Mouse (Mus musculus): ENCODE measurements around the gene Desi1. TPM values are rescaled to one million over a fixed set of nuclear protein-coding genes. Genes with fewer than 3 reads are reported as not detected.

Gene Desi1
- polyA plus RNA-seq, 1 experiment from 2014 or later, result 26.9 TPM

DNA sequence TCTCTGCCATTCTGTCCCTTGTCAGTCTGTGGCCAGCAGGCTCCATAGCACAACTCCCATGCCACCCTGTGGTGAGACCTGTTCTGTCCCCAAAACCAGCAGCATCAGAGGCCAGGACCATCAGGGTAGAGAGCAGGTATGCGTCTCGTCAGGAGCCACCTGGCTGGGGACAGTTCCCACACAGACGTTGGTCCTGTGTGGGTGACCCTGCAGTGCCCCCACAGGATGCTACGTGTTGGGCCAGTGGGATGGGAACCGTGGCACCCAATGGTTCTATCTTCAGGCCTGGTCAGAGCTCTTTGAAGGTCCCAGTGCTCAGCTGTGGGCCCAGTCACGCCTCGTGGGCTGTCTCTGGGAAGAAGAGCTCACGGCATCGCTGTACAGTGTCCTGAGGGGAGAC is 82.5 kb downstream of the Desi1 start:
- 87% methylated on average over 9 of the region's 9 CpGs for WGBS

DNA sequence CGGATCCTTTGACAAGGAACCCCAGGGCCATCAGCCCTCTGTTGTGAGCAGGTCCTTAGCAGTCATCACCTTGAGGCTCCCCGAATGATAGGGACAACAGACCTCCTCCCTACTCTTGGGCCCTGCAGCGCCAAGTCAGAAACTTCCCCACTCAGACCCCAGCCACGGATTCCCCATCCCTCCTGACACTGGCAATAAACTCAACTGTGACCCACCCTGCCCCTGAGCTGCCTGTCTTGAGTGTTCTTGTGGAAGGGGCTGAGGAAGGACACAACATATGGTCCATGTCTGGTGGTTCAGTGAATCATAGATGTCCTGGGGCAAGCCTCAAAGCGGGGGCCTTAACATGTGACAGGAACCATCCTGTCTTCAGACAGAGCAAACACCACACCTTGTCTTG is 82.9 kb downstream of the Desi1 start:
- Histone ChIP-seq H3K4me1 (ENCODE audit: control insufficient read depth, insufficient read depth, low read length) (no peaks in the 10 kb centered on the region), H3K4me3 (ENCODE audit: low read depth, low read length) (no peak overlapping the region), H3K27me3 (ENCODE audit: control insufficient read depth, insufficient read depth, low read length) (no peaks in the 10 kb centered on the region), H3K9ac (replicated peaks; ENCODE audit: low read length) (no peak overlapping the region), H3K9me3 (replicated peaks; ENCODE audit: control insufficient read depth, low read length) (no peaks in the 10 kb centered on the region), H3K4me2 (ENCODE audit: low read depth, low read length) (no peak overlapping the region), H3K27ac (replicated peaks; ENCODE audit: low read depth, low read length) (no peak overlapping the region), H3K36me3 (replicated peaks; ENCODE audit: control insufficient read depth, insufficient read depth, low read depth, low read length) (no peaks in the 10 kb centered on the region; the same call in 1 of the 2 replicates)
- ATAC-seq (replicated peaks; ENCODE audit: insufficient number of reproducible peaks, low FRiP score, low TSS enrichment, low read depth) (no peak), DNase-seq (ENCODE audit: low spot score) (no peak)
- 82% methylated on average over 5 of the region's 5 CpGs for WGBS

More for the DNA sequence above, 82.5 kb downstream of the Desi1 start:
- Histone ChIP-seq H3K4me3 (ENCODE audit: low read depth, low read length) (no peak overlapping the region), H3K4me1 (ENCODE audit: control insufficient read depth, insufficient read depth, low read length) (no peaks in the 10 kb centered on the region), H3K27me3 (ENCODE audit: control insufficient read depth, insufficient read depth, low read length) (no peaks in the 10 kb centered on the region), H3K36me3 (replicated peaks; ENCODE audit: control insufficient read depth, insufficient read depth, low read depth, low read length) (no peaks in the 10 kb centered on the region; the same call in 1 of the 2 replicates), H3K4me2 (ENCODE audit: low read depth, low read length) (no peak overlapping the region), H3K9ac (replicated peaks; ENCODE audit: low read length) (no peak overlapping the region), H3K9me3 (replicated peaks; ENCODE audit: control insufficient read depth, low read length) (no peaks in the 10 kb centered on the region), H3K27ac (replicated peaks; ENCODE audit: low read depth, low read length) (no peak overlapping the region)
- no peak for ATAC-seq (replicated peaks; ENCODE audit: insufficient number of reproducible peaks, low FRiP score, low TSS enrichment, low read depth)
- DNase-seq (ENCODE audit: low spot score), result no peak

- Histone ChIP-seq H3K9me3 (replicated peaks; ENCODE audit: control insufficient read depth, low read length) (no peaks in the 10 kb centered on the region), H3K27ac (replicated peaks; ENCODE audit: low read depth, low read length) (no peak overlapping the region), H3K9ac (replicated peaks; ENCODE audit: low read length) (0 out of 2 replicates have a peak overlapping the region, but pooled peaks have one; percentile 6), H3K4me3 (ENCODE audit: low read depth, low read length) (no peak overlapping the region), H3K4me2 (ENCODE audit: low read depth, low read length) (no peak overlapping the region), H3K4me1 (ENCODE audit: control insufficient read depth, insufficient read depth, low read length) (no peaks in the 10 kb centered on the region), H3K36me3 (replicated peaks; ENCODE audit: control insufficient read depth, insufficient read depth, low read depth, low read length) (no peaks in the 10 kb centered on the region; the same call in 1 of the 2 replicates), H3K27me3 (ENCODE audit: control insufficient read depth, insufficient read depth, low read length) (no peaks in the 10 kb centered on the region)
- DNase-seq (ENCODE audit: low spot score) (no peak), ATAC-seq (replicated peaks; ENCODE audit: insufficient number of reproducible peaks, low FRiP score, low TSS enrichment, low read depth) (no peak)
- 69% methylated on average over 11 of the region's 11 CpGs for WGBS
Observed at GRCm38 (mm10) chr15:81949476-81950131, 84.1 kb downstream of the Desi1 start.

- H3K27ac ChIP-seq (replicated peaks; ENCODE audit: low read depth, low read length), result no peak overlapping the region
- no peak for ATAC-seq (replicated peaks; ENCODE audit: insufficient number of reproducible peaks, low FRiP score, low TSS enrichment, low read depth)
Observed at GRCm38 (mm10) chr15:81949076-81949475, 84.6 kb downstream of the Desi1 start.

GRCm38 (mm10) chr15:81943176-81943749 is 90.4 kb downstream of the Desi1 start:
- peak; percentile 77 for DNase-seq (ENCODE audit: low spot score)
- H3K9me3 ChIP-seq (replicated peaks; ENCODE audit: control insufficient read depth, low read length), result no peaks in the 10 kb centered on the region
- WGBS, result 9% methylated on average over 9 of the region's 9 CpGs
- H3K4me1 ChIP-seq (ENCODE audit: control insufficient read depth, insufficient read depth, low read length), result peaks cover 4% of the 10 kb centered on the region
- no peak overlapping the region for H3K4me2 ChIP-seq (ENCODE audit: low read depth, low read length)
- no peaks in the 10 kb centered on the region for H3K36me3 ChIP-seq (replicated peaks; ENCODE audit: control insufficient read depth, insufficient read depth, low read depth, low read length)
- H3K4me3 ChIP-seq (ENCODE audit: low read depth, low read length), result no peak overlapping the region
- peak overlapping the region; percentile 28; the same call in 1 of the 2 replicates for H3K9ac ChIP-seq (replicated peaks; ENCODE audit: low read length)
- ATAC-seq (replicated peaks; ENCODE audit: insufficient number of reproducible peaks, low FRiP score, low TSS enrichment, low read depth), result peak; percentile 77
- H3K27ac ChIP-seq (replicated peaks; ENCODE audit: low read depth, low read length), result no peak overlapping the region
- no peaks in the 10 kb centered on the region for H3K27me3 ChIP-seq (ENCODE audit: control insufficient read depth, insufficient read depth, low read length)

More at GRCm38 (mm10) chr15:81949076-81949475, 84.6 kb downstream of the Desi1 start:
- H3K4me1 ChIP-seq (ENCODE audit: control insufficient read depth, insufficient read depth, low read length), result no peaks in the 10 kb centered on the region
- no peak for DNase-seq (ENCODE audit: low spot score)
- WGBS, result 88% methylated on average over 10 of the region's 10 CpGs
- no peaks in the 10 kb centered on the region for H3K27me3 ChIP-seq (ENCODE audit: control insufficient read depth, insufficient read depth, low read length)
- no peak overlapping the region for H3K4me2 ChIP-seq (ENCODE audit: low read depth, low read length)
- no peaks in the 10 kb centered on the region; the same call in 1 of the 2 replicates for H3K36me3 ChIP-seq (replicated peaks; ENCODE audit: control insufficient read depth, insufficient read depth, low read depth, low read length)
- no peak overlapping the region for H3K4me3 ChIP-seq (ENCODE audit: low read depth, low read length)
- no peaks in the 10 kb centered on the region for H3K9me3 ChIP-seq (replicated peaks; ENCODE audit: control insufficient read depth, low read length)
- no peak overlapping the region for H3K9ac ChIP-seq (replicated peaks; ENCODE audit: low read length)

Other genes with a start within 250 kb of the Desi1 start
- 11.4 and 13.1 TPM in 2 replicates for gene Tef, start 231.4 kb downstream of the Desi1 start, polyA plus RNA-seq (2014; fragmentation: Nextera tagmentation; extraction: Ambion mirVana)
- gene Tob2, start 175.1 kb downstream of the Desi1 start, polyA plus RNA-seq (2014; fragmentation: Nextera tagmentation; extraction: Ambion mirVana), result 10.7 and 11.1 TPM in 2 replicates
- gene Phf5a, start 162.0 kb downstream of the Desi1 start, polyA plus RNA-seq (2014; fragmentation: Nextera tagmentation; extraction: Ambion mirVana), result 194 and 213 TPM in 2 replicates
- 144 and 153 TPM in 2 replicates for gene Aco2, start 161.6 kb downstream of the Desi1 start, polyA plus RNA-seq (2014; fragmentation: Nextera tagmentation; extraction: Ambion mirVana)
- 60.3 and 63.5 TPM in 2 replicates for gene Polr3h, start 107.6 kb downstream of the Desi1 start, polyA plus RNA-seq (2014; fragmentation: Nextera tagmentation; extraction: Ambion mirVana)
- gene Csdc2, start 97.1 kb downstream of the Desi1 start, polyA plus RNA-seq (2014; fragmentation: Nextera tagmentation; extraction: Ambion mirVana), result 5.5 and 8.4 TPM in 2 replicates
- 19.9 and 21.3 TPM in 2 replicates for gene Pmm1, start 72.9 kb downstream of the Desi1 start, polyA plus RNA-seq (2014; fragmentation: Nextera tagmentation; extraction: Ambion mirVana)
- gene 1700029P11Rik, start 53.3 kb downstream of the Desi1 start, polyA plus RNA-seq (2014; fragmentation: Nextera tagmentation; extraction: Ambion mirVana), result not detected in 2 replicates
- 91.5 and 94.4 TPM in 2 replicates for gene Xrcc6, start 46.0 kb downstream of the Desi1 start, polyA plus RNA-seq (2014; fragmentation: Nextera tagmentation; extraction: Ambion mirVana)
- gene Snu13, start 13.7 kb upstream of the Desi1 start, polyA plus RNA-seq (2014; fragmentation: Nextera tagmentation; extraction: Ambion mirVana), result 342 and 357 TPM in 2 replicates
- gene 4930407I10Rik, start 25.3 kb upstream of the Desi1 start, polyA plus RNA-seq (2014; fragmentation: Nextera tagmentation; extraction: Ambion mirVana), result 0.06 TPM in 1 of 2 replicates, not detected in the other
- not detected in 2 replicates for gene Mei1, start 36.1 kb upstream of the Desi1 start, polyA plus RNA-seq (2014; fragmentation: Nextera tagmentation; extraction: Ambion mirVana)
- 19.9 and 21.0 TPM in 2 replicates for gene Ccdc134, start 94.1 kb upstream of the Desi1 start, polyA plus RNA-seq (2014; fragmentation: Nextera tagmentation; extraction: Ambion mirVana)
- 105 and 109 TPM in 2 replicates for gene Srebf2, start 113.3 kb upstream of the Desi1 start, polyA plus RNA-seq (2014; fragmentation: Nextera tagmentation; extraction: Ambion mirVana)
- gene Shisa8, start 179.0 kb upstream of the Desi1 start, polyA plus RNA-seq (2014; fragmentation: Nextera tagmentation; extraction: Ambion mirVana), result 0.18 and 0.26 TPM in 2 replicates
- gene Tnfrsf13c, start 190.5 kb upstream of the Desi1 start, polyA plus RNA-seq (2014; fragmentation: Nextera tagmentation; extraction: Ambion mirVana), result 0.42 TPM in 1 of 2 replicates, not detected in the other
- gene Cenpm, start 210.9 kb upstream of the Desi1 start, polyA plus RNA-seq (2014; fragmentation: Nextera tagmentation; extraction: Ambion mirVana), result 86.4 and 92.5 TPM in 2 replicates
- 0.35 and 0.45 TPM in 2 replicates for gene 1500009C09Rik, start 218.5 kb upstream of the Desi1 start, polyA plus RNA-seq (2014; fragmentation: Nextera tagmentation; extraction: Ambion mirVana)
- 66.3 and 66.7 TPM in 2 replicates for gene Sept3, start 241.0 kb upstream of the Desi1 start, polyA plus RNA-seq (2014; fragmentation: Nextera tagmentation; extraction: Ambion mirVana)

Measured in embryonic facial prominence, embryonic 11.5 days (tissue).